Mouse (Mus musculus) left cerebral cortex, postnatal 4 days (tissue): ENCODE data around the gene Mrpl45. TPM values are rescaled to one million over a fixed set of nuclear protein-coding genes. Genes with fewer than 3 reads are reported as not detected.
"Not testable (repeated sequence)": the region's sequence is repeated elsewhere in the genome, so short reads cannot be mapped to it uniquely, and the experiment has no call there.

ENCODE experiments used
- DNase-seq: peaks from one replicate; pipeline ENCODE4 v3.0.0-alpha.2; 2022
- intact Hi-C: fragments of 180-260 bp; cut with DNase I; formaldehyde crosslinking; loops from one replicate; pipeline ENCODE4 v1.15.1; 2025
- total RNA-seq, 2 experiments: library from RNA; stranded (reverse); gene quantifications; 2 replicates each; pipeline ENCODE4 v1.2.3; 2021

The Mrpl45 gene
- total RNA-seq, 2 experiments from 2014 or later = 22.8 to 23.1 TPM

- intact Hi-C loops = not testable (repeated sequence)
Measured at GRCm38 (mm10) chr11:97357663-97358062, 42.1 kb downstream of the Mrpl45 start.

GRCm38 (mm10) chr11:97361948-97362648 lies 46.6 kb downstream of the Mrpl45 start, which contains the start of gene Socs7:
TSS of gene Socs7 (plus strand) at chr11:97362551.
- intact Hi-C loops = loop anchor here (5.0 kb wide), 1 partner anchor 40 kb away; no protein-coding TSS in a partner anchor
- peak; percentile 97 for DNase-seq

More at GRCm38 (mm10) chr11:97357663-97358062, 42.1 kb downstream of the Mrpl45 start:
- DNase-seq = peak; percentile 70

DNA sequence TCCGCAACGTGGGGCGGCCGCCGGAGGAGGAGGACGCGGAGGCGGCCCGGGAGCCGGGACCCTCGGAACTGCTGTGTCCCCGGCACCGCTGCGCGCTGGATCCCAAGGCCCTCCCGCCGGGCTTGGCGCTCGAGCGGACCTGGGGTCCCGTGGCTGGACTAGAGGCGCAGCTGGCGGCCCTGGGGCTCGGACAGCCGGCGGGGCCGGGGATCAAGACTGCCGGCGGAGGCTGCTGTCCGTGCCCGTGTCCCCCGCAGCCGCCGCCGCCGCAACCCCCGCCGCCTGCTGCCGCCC lies 47.1 kb downstream of the Mrpl45 start:
- DNase-seq = peak; percentile 47
- intact Hi-C loops = loop anchor here (5.0 kb wide), 1 partner anchor 40 kb away; no protein-coding TSS in a partner anchor

GRCm38 (mm10) chr11:97362943-97363643 lies 47.6 kb downstream of the Mrpl45 start:
- intact Hi-C loops = loop anchor here (5.0 kb wide), 1 partner anchor 39 kb away; no protein-coding TSS in a partner anchor
- peak; percentile 32 for DNase-seq

DNA sequence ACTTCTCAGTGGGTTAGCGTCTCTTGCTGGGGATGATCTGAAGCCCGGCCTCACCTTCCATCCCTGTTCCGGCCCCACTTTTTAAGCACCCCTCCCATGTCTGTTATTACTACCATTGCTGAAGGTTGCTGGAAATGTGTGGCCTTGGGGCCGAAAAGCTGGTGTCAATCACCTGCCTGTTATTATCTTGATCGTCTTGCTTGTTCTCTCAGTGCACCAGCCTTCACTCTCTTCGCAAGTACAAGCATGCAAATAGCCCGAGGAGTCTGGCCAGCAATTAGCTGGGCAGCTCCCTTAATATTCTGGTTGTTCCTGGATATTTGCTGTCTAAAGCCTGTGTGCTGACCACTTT lies 48.1 kb downstream of the Mrpl45 start:
- intact Hi-C loops = loop anchor here (5.0 kb wide), 1 partner anchor 39 kb away; no protein-coding TSS in a partner anchor

DNA sequence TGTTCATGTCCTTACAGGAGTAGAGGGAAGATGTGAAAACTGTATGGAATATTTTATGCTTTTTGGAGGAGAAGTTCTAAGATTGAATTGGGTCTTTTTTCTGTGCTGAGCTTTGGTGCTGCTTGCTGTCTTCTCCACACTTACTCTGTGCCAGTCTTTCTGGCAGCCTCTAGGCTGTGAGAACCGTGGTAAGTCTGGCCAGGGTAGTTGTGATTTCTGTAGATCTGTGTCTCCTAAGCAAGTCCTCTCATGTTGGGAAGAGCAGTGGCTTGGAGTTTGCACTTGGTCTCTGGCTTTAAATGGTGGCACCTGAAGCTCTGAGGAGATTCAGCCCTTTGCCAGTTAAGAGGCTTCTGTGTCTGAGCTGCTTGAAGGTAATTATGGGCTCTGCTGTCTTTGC lies 50.0 kb downstream of the Mrpl45 start:
- intact Hi-C loops = no loop called here
- no peak for DNase-seq

More for the DNA sequence above, 48.1 kb downstream of the Mrpl45 start:
- DNase-seq = no peak

GRCm38 (mm10) chr11:97368501-97368900 lies 53.0 kb downstream of the Mrpl45 start:
- peak; percentile 52 for DNase-seq
- intact Hi-C loops = no loop called here

DNA sequence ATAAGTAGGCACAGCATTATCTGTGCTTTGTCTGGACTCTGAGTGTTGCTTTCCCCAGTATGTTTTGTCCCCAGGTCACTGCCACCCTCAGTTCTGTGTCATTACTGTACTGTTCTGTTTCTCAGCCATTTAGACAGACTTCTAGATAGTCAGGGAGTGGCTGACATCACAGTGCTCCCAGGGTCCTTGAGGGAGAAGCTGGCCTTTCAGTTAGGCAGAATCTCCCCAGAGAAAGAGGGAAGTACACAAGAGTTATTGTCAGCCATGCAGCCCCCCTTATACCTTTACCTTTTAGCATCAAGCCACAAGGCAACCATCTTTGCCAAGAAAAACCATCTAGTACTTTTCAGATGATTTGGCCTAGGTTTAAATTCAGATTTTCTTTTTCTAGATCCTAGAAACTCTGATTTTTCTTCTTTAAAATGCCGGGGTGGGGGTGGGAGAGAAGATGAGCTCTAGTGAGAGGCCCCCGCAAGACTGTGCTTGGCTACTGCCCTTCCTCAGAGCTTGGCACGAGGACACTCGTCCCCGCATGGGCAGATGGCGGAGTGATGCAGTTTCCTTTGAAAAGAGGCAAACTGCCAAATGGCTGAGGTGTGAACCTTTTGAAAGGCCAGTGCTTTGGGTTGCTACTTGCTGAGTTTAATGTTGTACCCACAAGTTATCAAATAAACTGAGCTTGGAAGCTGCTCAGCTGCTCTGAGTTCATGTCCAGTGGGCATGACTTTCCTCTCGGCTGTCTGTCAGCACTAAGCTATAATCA lies 55.0 kb downstream of the Mrpl45 start:
- intact Hi-C loops = no loop called here
- DNase-seq = peak; percentile 81

GRCm38 (mm10) chr11:97372159-97372864 lies 56.8 kb downstream of the Mrpl45 start:
- DNase-seq = no peak
- intact Hi-C loops = no loop called here

- DNase-seq = no peak
- intact Hi-C loops = no loop called here
Measured at GRCm38 (mm10) chr11:97373402-97373801, 57.9 kb downstream of the Mrpl45 start.

Other genes with a start within 250 kb of the Mrpl45 start
- gene Tbx21, start 200.4 kb upstream of the Mrpl45 start, total RNA-seq = under 1 TPM; 0.20 to 0.32 TPM
- gene Tbkbp1, start 164.2 kb upstream of the Mrpl45 start, total RNA-seq = 10 to 100 TPM; 52.4 to 55.8 TPM
- gene Kpnb1, start 127.8 kb upstream of the Mrpl45 start, total RNA-seq = 100 to 1,000 TPM; 151 to 157 TPM
- gene Npepps, start 35.1 kb upstream of the Mrpl45 start, total RNA-seq = 100 to 1,000 TPM; 178 to 180 TPM
- under 1 TPM; 0.10 to 0.24 TPM for gene Gpr179, start 36.4 kb downstream of the Mrpl45 start, total RNA-seq
- 10 to 100 TPM; 70.6 to 71.8 TPM for gene Socs7, start 46.8 kb downstream of the Mrpl45 start, total RNA-seq
- gene Arhgap23, start 99.8 kb downstream of the Mrpl45 start, total RNA-seq = 100 to 1,000 TPM; 107 to 111 TPM
- gene 4933428G20Rik, start 184.6 kb downstream of the Mrpl45 start, total RNA-seq = under 1 TPM in 1 of 2 experiments, not detected in 1; 0.26 TPM